Mouse (Mus musculus) G1E (cell line): ENCODE results near the gene Ypel4. TPM values are rescaled to one million over a fixed set of nuclear protein-coding genes. Genes with fewer than 3 reads are reported as not detected.

Experiments
- ATAC-seq: 2 replicates; pipeline ENCODE4 v1.8.0; 2016; ENCODE audit warnings: mild to moderate bottlenecking; ENCODE audit not compliant: insufficient number of reproducible peaks, poor library complexity, low FRiP score, severe bottlenecking; ENCODE audit errors: extremely low read depth
- DNase-seq: peaks from one replicate; pipeline ENCODE4 v3.0.0; 2012; ENCODE audit warnings: low spot score
- H3K27me3 ChIP-seq: 2 replicates; pipeline ENCODE4 v1.6.1; 2012; ENCODE audit warnings: mild to moderate bottlenecking, low read length, inconsistent platforms; ENCODE audit not compliant: insufficient read depth
- H3K36me3 ChIP-seq: replicated peaks from 2 replicates; pipeline ENCODE3; 2012; ENCODE audit warnings: mild to moderate bottlenecking, inconsistent platforms
- H3K4me1 ChIP-seq: 2 replicates; pipeline ENCODE4 v1.6.1; 2012; ENCODE audit warnings: low read depth, low read length, inconsistent platforms, mixed read lengths; ENCODE audit not compliant: insufficient read depth
- H3K4me3 ChIP-seq: 2 replicates; pipeline ENCODE4 v1.5.1; 2012; ENCODE audit warnings: low read depth, mild to moderate bottlenecking, inconsistent platforms, low read length, moderate library complexity, mixed read lengths
- H3K9me3 ChIP-seq: replicated peaks from 2 replicates; pipeline ENCODE4 v1.6.1; 2012; ENCODE audit warnings: inconsistent platforms
- CTCF ChIP-seq: IDR thresholded peaks from 2 replicates; pipeline ENCODE4 v1.5.1; 2012; ENCODE audit warnings: low read depth, low read length, inconsistent platforms, mixed read lengths
- GATA1 ChIP-seq: IDR thresholded peaks from 2 replicates; pipeline ENCODE4 v1.6.1; 2012; ENCODE audit warnings: borderline replicate concordance, low read length, inconsistent platforms, mixed read lengths
- GATA2 ChIP-seq: IDR thresholded peaks from 2 replicates; pipeline ENCODE4 v1.6.1; 2012; ENCODE audit warnings: low read depth, low read length, inconsistent platforms, borderline replicate concordance
- POLR2AphosphoS5 ChIP-seq: IDR thresholded peaks from 2 replicates; pipeline ENCODE4 v1.6.1; 2012; ENCODE audit warnings: low read depth, low read length, inconsistent platforms; ENCODE audit not compliant: insufficient replicate concordance
- TAL1 ChIP-seq: conservative IDR thresholded peaks from 2 replicates; pipeline ENCODE4 v1.6.1; 2012; ENCODE audit warnings: low read depth, low read length, inconsistent platforms, mixed read lengths
- polyA plus RNA-seq: library from polyadenylated mRNA; stranded (reverse); fragments of >175 nt; gene quantifications from 2 replicates; pipeline ENCODE4 v1.2.3, GENCODE M21; 2012
- total RNA-seq, 2 experiments: library from RNA; stranded (forward) in 1 of 2; stranded (reverse) in 1 of 2; fragments of 200-1000 nt in 1 of 2; fragments of >200 nt in 1 of 2; fragmentation: Nextera tagmentation in 1 of 2; gene quantifications; 2 replicates each; pipeline ENCODE4 v1.2.3; 2014 to 2017

The Ypel4 gene
- total and polyA plus RNA-seq, 3 experiments: 0.16 to 13.1 (median 0.44) TPM

GRCm38 (mm10) chr2:84783315-84783714, 49.5 kb downstream of the Ypel4 start:
- TF ChIP-seq GATA2 (no peak), TAL1 (no peak), CTCF (no peak), GATA1 (no peak), POLR2AphosphoS5 (no peak)
- H3K36me3 ChIP-seq: no peaks in the 10 kb centered on the region
- no peak for DNase-seq
- H3K9me3 ChIP-seq: no peaks in the 10 kb centered on the region
- no peak for ATAC-seq
- no peaks in the 10 kb centered on the region for H3K4me1 ChIP-seq
- H3K27me3 ChIP-seq: peaks cover 16% of the 10 kb centered on the region
- H3K4me3 ChIP-seq: no peak overlapping the region

DNA sequence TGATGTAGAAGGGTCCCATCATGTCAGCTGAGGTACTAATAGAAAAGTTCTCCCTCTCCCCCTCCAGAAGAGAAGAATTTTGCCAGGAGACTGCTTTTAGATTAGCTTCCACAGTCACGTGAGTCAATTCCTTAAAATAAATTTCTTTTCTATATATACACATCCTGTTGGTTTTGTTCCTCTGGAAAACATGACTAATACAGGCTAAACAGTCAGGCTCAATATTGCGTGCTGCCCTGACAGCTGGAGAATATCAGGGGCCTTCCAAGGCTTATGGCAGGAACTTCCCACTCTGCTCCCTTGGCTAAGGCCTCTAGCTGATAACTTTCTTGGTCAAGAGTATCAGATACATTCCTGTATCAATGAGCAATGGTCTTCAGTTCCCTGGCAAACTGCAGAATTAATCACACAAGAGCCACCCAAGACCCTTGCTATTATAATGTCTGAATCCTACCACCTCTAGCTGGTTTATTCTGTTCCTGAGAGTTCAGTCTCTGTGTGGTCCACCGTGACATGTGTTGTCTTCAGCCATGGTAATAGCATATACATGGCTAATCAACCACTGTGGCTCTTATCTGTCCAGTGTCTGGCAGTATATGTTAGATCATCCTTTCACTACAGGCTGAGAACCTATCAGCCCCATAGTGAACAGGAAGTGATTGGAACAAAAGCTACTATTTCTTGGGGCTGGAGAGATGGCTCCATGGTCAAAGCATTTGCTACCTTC, 50.1 kb downstream of the Ypel4 start:
- no peak for ATAC-seq
- H3K4me3 ChIP-seq: no peak overlapping the region
- no peaks in the 10 kb centered on the region for H3K9me3 ChIP-seq
- no peak for DNase-seq
- H3K36me3 ChIP-seq: no peaks in the 10 kb centered on the region
- TF ChIP-seq GATA2: no peak
- TF ChIP-seq CTCF: no peak
- TF ChIP-seq POLR2AphosphoS5: no peak
- no peak for TF ChIP-seq GATA1
- TF ChIP-seq TAL1: no peak
- H3K4me1 ChIP-seq: no peaks in the 10 kb centered on the region
- H3K27me3 ChIP-seq: peaks cover 9% of the 10 kb centered on the region

Other genes starting within 250 kb of the Ypel4 start
- 67.8 and 83.0 TPM in 2 replicates for gene Ctnnd1, start 83.3 kb upstream of the Ypel4 start, total RNA-seq (2014; fragmentation: Nextera tagmentation)
- gene Ctnnd1, start 83.3 kb upstream of the Ypel4 start, total RNA-seq (2017): 25.3 and 29.8 TPM in 2 replicates
- gene Ctnnd1, start 83.3 kb upstream of the Ypel4 start, polyA plus RNA-seq: 9.6 and 13.8 TPM in 2 replicates
- not detected in 2 replicates for gene Btbd18, start 75.0 kb upstream of the Ypel4 start, total RNA-seq (2014; fragmentation: Nextera tagmentation)
- 0.12 and 0.16 TPM in 2 replicates for gene Btbd18, start 75.0 kb upstream of the Ypel4 start, total RNA-seq (2017)
- gene Btbd18, start 75.0 kb upstream of the Ypel4 start, polyA plus RNA-seq: not detected in 2 replicates
- gene Selenoh, start 63.3 kb upstream of the Ypel4 start, total RNA-seq (2014; fragmentation: Nextera tagmentation): 49.4 and 51.5 TPM in 2 replicates
- gene Selenoh, start 63.3 kb upstream of the Ypel4 start, total RNA-seq (2017): 160 and 178 TPM in 2 replicates
- gene Selenoh, start 63.3 kb upstream of the Ypel4 start, polyA plus RNA-seq: 381 and 384 TPM in 2 replicates
- not detected in 2 replicates for gene Gm28635, start 56.0 kb upstream of the Ypel4 start, total RNA-seq (2014; fragmentation: Nextera tagmentation)
- not detected in 2 replicates for gene Gm28635, start 56.0 kb upstream of the Ypel4 start, total RNA-seq (2017)
- not detected in 2 replicates for gene Gm28635, start 56.0 kb upstream of the Ypel4 start, polyA plus RNA-seq
- gene Med19, start 55.7 kb upstream of the Ypel4 start, total RNA-seq (2014; fragmentation: Nextera tagmentation): 51.1 and 55.0 TPM in 2 replicates
- 26.8 and 33.1 TPM in 2 replicates for gene Med19, start 55.7 kb upstream of the Ypel4 start, total RNA-seq (2017)
- gene Med19, start 55.7 kb upstream of the Ypel4 start, polyA plus RNA-seq: 14.8 and 17.8 TPM in 2 replicates
- gene Tmx2, start 54.9 kb upstream of the Ypel4 start, total RNA-seq (2014; fragmentation: Nextera tagmentation): 96.2 and 113 TPM in 2 replicates
- gene Tmx2, start 54.9 kb upstream of the Ypel4 start, total RNA-seq (2017): 66.2 and 68.9 TPM in 2 replicates
- gene Tmx2, start 54.9 kb upstream of the Ypel4 start, polyA plus RNA-seq: 3.9 and 4.0 TPM in 2 replicates
- 61.0 and 70.6 TPM in 2 replicates for gene Zdhhc5, start 18.9 kb upstream of the Ypel4 start, total RNA-seq (2014; fragmentation: Nextera tagmentation)
- gene Zdhhc5, start 18.9 kb upstream of the Ypel4 start, total RNA-seq (2017): 32.6 and 38.0 TPM in 2 replicates
- gene Zdhhc5, start 18.9 kb upstream of the Ypel4 start, polyA plus RNA-seq: 30.7 and 32.5 TPM in 2 replicates
- gene Clp1, start 6.7 kb upstream of the Ypel4 start, total RNA-seq (2014; fragmentation: Nextera tagmentation): 30.0 and 30.7 TPM in 2 replicates
- 44.7 and 51.0 TPM in 2 replicates for gene Clp1, start 6.7 kb upstream of the Ypel4 start, total RNA-seq (2017)
- 0.98 and 1.1 TPM in 2 replicates for gene Clp1, start 6.7 kb upstream of the Ypel4 start, polyA plus RNA-seq
- gene Gm19426, start 9.6 kb downstream of the Ypel4 start, total RNA-seq (2014; fragmentation: Nextera tagmentation): not detected in 2 replicates
- gene Gm19426, start 9.6 kb downstream of the Ypel4 start, total RNA-seq (2017): not detected in 2 replicates
- gene Gm19426, start 9.6 kb downstream of the Ypel4 start, polyA plus RNA-seq: not detected in 2 replicates
- not detected in 2 replicates for gene Serping1, start 41.4 kb downstream of the Ypel4 start, total RNA-seq (2014; fragmentation: Nextera tagmentation)
- gene Serping1, start 41.4 kb downstream of the Ypel4 start, total RNA-seq (2017): not detected in 2 replicates
- gene Serping1, start 41.4 kb downstream of the Ypel4 start, polyA plus RNA-seq: not detected in 2 replicates
- gene Ube2l6, start 64.8 kb downstream of the Ypel4 start, total RNA-seq (2014; fragmentation: Nextera tagmentation): 37.2 and 74.5 TPM in 2 replicates
- gene Ube2l6, start 64.8 kb downstream of the Ypel4 start, total RNA-seq (2017): 20.2 and 22.5 TPM in 2 replicates
- 1.2 and 2.5 TPM in 2 replicates for gene Ube2l6, start 64.8 kb downstream of the Ypel4 start, polyA plus RNA-seq
- not detected in 2 replicates for gene Smtnl1, start 88.6 kb downstream of the Ypel4 start, total RNA-seq (2014; fragmentation: Nextera tagmentation)
- not detected in 2 replicates for gene Smtnl1, start 88.6 kb downstream of the Ypel4 start, total RNA-seq (2017)
- not detected in 2 replicates for gene Smtnl1, start 88.6 kb downstream of the Ypel4 start, polyA plus RNA-seq
- 13.5 and 21.0 TPM in 2 replicates for gene Timm10, start 92.9 kb downstream of the Ypel4 start, total RNA-seq (2014; fragmentation: Nextera tagmentation)
- 51.5 and 54.9 TPM in 2 replicates for gene Timm10, start 92.9 kb downstream of the Ypel4 start, total RNA-seq (2017)
- gene Timm10, start 92.9 kb downstream of the Ypel4 start, polyA plus RNA-seq: 13.3 and 19.5 TPM in 2 replicates
- 0.29 and 62.5 TPM in 2 replicates for gene Slc43a1, start 104.8 kb downstream of the Ypel4 start, total RNA-seq (2014; fragmentation: Nextera tagmentation)
- 0.05 and 0.12 TPM in 2 replicates for gene Slc43a1, start 104.8 kb downstream of the Ypel4 start, total RNA-seq (2017)
- gene Slc43a1, start 104.8 kb downstream of the Ypel4 start, polyA plus RNA-seq: 0.03 TPM in 1 of 2 replicates, not detected in the other
- gene Rtn4rl2, start 152.7 kb downstream of the Ypel4 start, total RNA-seq (2014; fragmentation: Nextera tagmentation): not detected in 2 replicates
- not detected in 2 replicates for gene Rtn4rl2, start 152.7 kb downstream of the Ypel4 start, total RNA-seq (2017)
- gene Rtn4rl2, start 152.7 kb downstream of the Ypel4 start, polyA plus RNA-seq: not detected in 2 replicates
- gene Slc43a3, start 202.5 kb downstream of the Ypel4 start, total RNA-seq (2014; fragmentation: Nextera tagmentation): 116 and 137 TPM in 2 replicates
- 85.2 and 90.3 TPM in 2 replicates for gene Slc43a3, start 202.5 kb downstream of the Ypel4 start, total RNA-seq (2017)
- gene Slc43a3, start 202.5 kb downstream of the Ypel4 start, polyA plus RNA-seq: 13.5 and 15.4 TPM in 2 replicates
- not detected in 2 replicates for gene Prg2, start 246.4 kb downstream of the Ypel4 start, total RNA-seq (2014; fragmentation: Nextera tagmentation)
- gene Prg2, start 246.4 kb downstream of the Ypel4 start, total RNA-seq (2017): 0.82 TPM in 1 of 2 replicates, not detected in the other
- gene Prg2, start 246.4 kb downstream of the Ypel4 start, polyA plus RNA-seq: not detected in 2 replicates